Mouse (Mus musculus) ES-E14 (cell line): Measurements from ENCODE around the gene D630023F18Rik.

Experiments used
- CHD2 ChIP-seq: IDR thresholded peaks from 2 replicates; pipeline ENCODE4 v1.6.1; 2014; ENCODE audit warnings: mild to moderate bottlenecking, low read depth, low read length, inconsistent platforms
- HCFC1 ChIP-seq: IDR thresholded peaks from 2 replicates; pipeline ENCODE4 v1.6.1; 2012; ENCODE audit warnings: low read length, inconsistent platforms, borderline replicate concordance; ENCODE audit not compliant: insufficient read depth
- MAFK ChIP-seq: IDR thresholded peaks from 2 replicates; pipeline ENCODE4 v1.6.1; 2014; ENCODE audit warnings: mild to moderate bottlenecking, low read depth, low read length, inconsistent platforms; ENCODE audit not compliant: insufficient read depth
- ZNF384 ChIP-seq: IDR thresholded peaks from 2 replicates; pipeline ENCODE4 v1.6.1; 2012; ENCODE audit warnings: low read depth, low read length, inconsistent platforms

DNA sequence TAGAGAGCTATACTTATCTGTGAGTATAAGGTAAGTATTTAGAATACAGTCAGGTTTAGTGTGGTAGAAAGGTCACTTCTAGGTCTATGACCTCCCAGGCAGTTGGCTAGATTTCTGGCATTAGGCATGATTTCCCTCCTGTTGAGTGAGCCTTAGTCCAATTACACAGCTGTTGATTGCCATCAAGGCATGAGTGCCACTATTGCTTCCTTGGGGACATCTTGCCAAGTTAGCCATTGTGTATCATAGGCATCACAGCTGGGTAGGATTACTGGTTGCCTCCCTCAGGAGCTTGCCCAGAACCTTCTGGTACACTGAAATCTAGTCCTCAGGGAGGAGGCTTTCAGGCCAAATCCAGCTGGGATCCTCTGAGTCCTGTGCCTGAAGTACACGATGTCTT, 9.8 kb upstream of the D630023F18Rik start:
- TF ChIP-seq ZNF384 (no peak), HCFC1 (no peak), MAFK (no peak), CHD2 (no peak)
